Mouse (Mus musculus): ENCODE results near the gene Tnfrsf1b.
"Not testable (repeated sequence)": the region's sequence is repeated elsewhere in the genome, so short reads cannot be mapped to it uniquely, and the experiment has no call there.

Tnfrsf1b gene

GRCm38 (mm10) chr4:145192686-145193085 is 54.0 kb downstream of the Tnfrsf1b start:
- DNase-seq (ENCODE audit: low spot score in 2 of 2), result no peak

- no peak for DNase-seq (ENCODE audit: low spot score in 2 of 2)
These were observed 58.1 kb downstream of the Tnfrsf1b start for GRCm38 (mm10) chr4:145188561-145188960.

DNA sequence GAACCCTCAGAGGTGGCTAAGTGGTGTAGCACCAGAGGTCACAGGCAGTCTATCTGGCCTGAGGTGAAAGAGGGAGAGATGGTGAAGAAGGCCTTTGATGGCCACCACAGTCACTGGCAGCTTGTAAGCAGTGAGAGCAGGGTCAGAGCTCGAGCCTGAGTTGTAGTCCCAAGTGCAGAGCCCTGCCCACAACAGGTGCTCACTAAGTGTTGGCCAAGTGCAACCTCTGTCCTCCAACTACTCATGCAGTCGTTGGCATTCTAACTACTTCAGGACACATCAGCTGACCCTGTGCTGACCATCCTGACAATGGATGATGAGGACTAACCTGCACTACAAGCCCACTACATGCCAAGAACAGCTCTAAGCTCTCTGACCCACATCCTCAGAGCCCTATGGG is 59.1 kb downstream of the Tnfrsf1b start:
- DNase-seq (ENCODE audit: low spot score in 2 of 2), result no peak

DNA sequence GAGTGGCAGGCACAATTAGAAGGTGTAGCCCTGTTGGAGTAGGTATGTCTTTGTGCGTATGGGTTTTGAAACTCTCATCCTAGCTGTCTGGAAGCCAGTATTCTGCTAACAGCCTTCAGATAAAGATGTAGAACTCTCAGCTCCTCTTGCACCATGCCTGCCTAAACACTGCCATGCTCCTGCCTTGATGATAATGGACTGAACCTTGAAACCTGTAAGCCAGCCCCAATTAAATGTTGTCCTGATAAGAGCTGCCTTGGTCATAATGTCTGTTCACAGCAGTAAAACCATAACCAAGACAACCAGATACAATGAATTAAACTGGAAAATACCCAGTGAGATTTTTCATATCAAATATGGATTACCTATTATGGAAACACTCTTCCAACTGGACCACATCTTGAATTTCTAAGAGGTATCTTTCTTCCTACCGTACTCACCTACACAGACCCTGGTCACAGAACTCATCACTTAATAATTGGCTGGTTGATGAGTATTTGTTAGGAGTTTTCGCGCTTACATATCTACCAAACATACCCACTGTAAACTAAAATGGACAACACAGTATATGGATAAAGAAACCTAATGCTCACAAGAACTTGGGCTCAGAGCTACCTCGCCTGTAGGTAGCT is 67.6 kb downstream of the Tnfrsf1b start:
- no peak for DNase-seq (ENCODE audit: low spot score in 2 of 2)

DNA sequence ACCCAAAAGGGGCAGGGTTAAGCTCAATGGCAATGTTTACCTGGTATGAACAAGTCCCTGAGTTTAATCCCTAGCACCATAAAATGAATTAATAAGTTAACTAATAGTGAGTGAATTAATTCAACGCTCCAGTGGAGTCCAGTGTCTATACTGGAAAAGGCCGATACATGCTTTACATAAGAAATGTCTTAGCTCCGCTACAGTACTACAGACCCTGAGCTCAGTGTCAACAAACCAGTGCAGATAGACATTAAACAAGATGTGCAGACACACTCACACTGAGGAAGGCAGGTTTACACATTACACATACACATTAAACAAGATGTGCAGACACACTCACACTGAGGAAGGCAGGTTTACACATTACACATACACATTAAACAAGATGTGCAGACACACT is 81.1 kb downstream of the Tnfrsf1b start:
- not testable (repeated sequence) for DNase-seq (ENCODE audit: low spot score in 2 of 2)

GRCm38 (mm10) chr4:145164111-145164510 is 82.6 kb downstream of the Tnfrsf1b start:
- no peak for DNase-seq (ENCODE audit: low spot score in 2 of 2)

Measured in right cerebral cortex, adult 2 months (tissue).